Mouse (Mus musculus) ES-Bruce4 (cell line): ENCODE data around the gene Stum.

Experiments used
- CTCF ChIP-seq: IDR thresholded peaks from one replicate; pipeline ENCODE4 v1.8.1; 2011; ENCODE audit warnings: low read depth, low read length
- EP300 ChIP-seq: IDR thresholded peaks from 2 replicates; pipeline ENCODE4 v1.6.1; 2011; ENCODE audit warnings: low read depth, low read length; ENCODE audit not compliant: insufficient read depth
- POLR2A ChIP-seq: IDR thresholded peaks from one replicate; pipeline ENCODE4 v1.8.1; 2011; ENCODE audit warnings: low read length; ENCODE audit not compliant: insufficient read depth

GRCm38 (mm10) chr1:180423008-180423639 lies 60.2 kb downstream of the Stum start:
- TF ChIP-seq CTCF (no peak), POLR2A (no peak), EP300 (0 out of 2 replicates have a peak, but pooled peaks have one; percentile 28)
